15 mouse cellular contexts compared by ENCODE assay signal in genomic region chr17:49124642-49125041, GRCm38 (mm10).
"Had no signal": no experiment of that assay in that cellular context is flagged by ENCODE, and none has a peak within 500 bp of the region (broad histone marks: within the 10 kb centered on the region; RNA-seq: fewer than 3 reads in every experiment).

No protein-coding gene starts in this region.

- H3K27me3 ChIP-seq: megakaryocyte, embryonic 14.5 days; midbrain, embryonic 13.5 days; midbrain, embryonic 15.5 days; neural tube, embryonic 12.5 days; stomach, embryonic 15.5 days had no signal

- DNase-seq: liver, postnatal 0 days; lung, adult 2 months; lung, postnatal 14 days; lung, postnatal 36 days; right cerebral cortex, postnatal 14 days; thymus, postnatal 25 days; thymus, postnatal 4 days had no signal

- H3K9ac ChIP-seq: liver, postnatal 0 days; midbrain, embryonic 13.5 days; midbrain, embryonic 15.5 days; neural tube, embryonic 12.5 days; stomach, embryonic 15.5 days had no signal

- H3K4me1 ChIP-seq: megakaryocyte, embryonic 14.5 days; midbrain, embryonic 13.5 days; midbrain, embryonic 15.5 days; neural tube, embryonic 12.5 days; stomach, embryonic 15.5 days had no signal

- H3K36me3 ChIP-seq: midbrain, embryonic 13.5 days; midbrain, embryonic 15.5 days; neural tube, embryonic 12.5 days; stomach, embryonic 15.5 days had no signal

- ATAC-seq: liver, postnatal 0 days; midbrain, embryonic 13.5 days; midbrain, embryonic 15.5 days had no signal

- H3K27ac ChIP-seq: macrophage; midbrain, embryonic 13.5 days; midbrain, embryonic 15.5 days; neural tube, embryonic 12.5 days; stomach, embryonic 15.5 days; stomach, postnatal 0 days had no signal

- H3K9me3 ChIP-seq: midbrain, embryonic 13.5 days; midbrain, embryonic 15.5 days; neural tube, embryonic 12.5 days; stomach, embryonic 15.5 days had no signal

- H3K4me2 ChIP-seq: midbrain, embryonic 11.5 days; midbrain, embryonic 13.5 days; midbrain, embryonic 15.5 days; neural tube, embryonic 12.5 days; stomach, embryonic 15.5 days had no signal

- H3K4me3 ChIP-seq: megakaryocyte, embryonic 14.5 days; midbrain, embryonic 13.5 days; midbrain, embryonic 15.5 days; neural tube, embryonic 12.5 days; stomach, embryonic 15.5 days had no signal
